Mouse (Mus musculus): ENCODE measurements around the gene Atg13. TPM values are rescaled to one million over a fixed set of nuclear protein-coding genes. Genes with fewer than 3 reads are reported as not detected.
"Not testable (repeated sequence)": the region's sequence is repeated elsewhere in the genome, so short reads cannot be mapped to it uniquely, and the experiment has no call there.

Gene Atg13
- 8.1 and 9.0 TPM in 2 replicates for total RNA-seq (2017)

- ATAC-seq (replicated peaks; ENCODE audit: low read depth, poor library complexity, severe bottlenecking) = peak; percentile 97
These were observed at the start of gene Atg13, which contains the start of gene Harbi1 for GRCm38 (mm10) chr2:91710272-91711234. Gene Atg13 (minus strand): TSS chr2:91710576. Gene Harbi1 (plus strand): TSS chr2:91710852.

- no peak for ATAC-seq (replicated peaks; ENCODE audit: low read depth, poor library complexity, severe bottlenecking)
These were observed 39.5 kb upstream of the Atg13 start for GRCm38 (mm10) chr2:91749811-91750261.

GRCm38 (mm10) chr2:91744686-91745085 lies 34.3 kb upstream of the Atg13 start:
- ATAC-seq (replicated peaks; ENCODE audit: low read depth, poor library complexity, severe bottlenecking) = no peak

GRCm38 (mm10) chr2:91739586-91739985 lies 29.2 kb upstream of the Atg13 start:
- ATAC-seq (replicated peaks; ENCODE audit: low read depth, poor library complexity, severe bottlenecking) = no peak

- no peak for ATAC-seq (replicated peaks; ENCODE audit: low read depth, poor library complexity, severe bottlenecking)
These were observed 24.8 kb upstream of the Atg13 start for GRCm38 (mm10) chr2:91735221-91735620.

- peak; percentile 96 for ATAC-seq (replicated peaks; ENCODE audit: low read depth, poor library complexity, severe bottlenecking)
These were observed 19.8 kb upstream of the Atg13 start, which contains the start of gene Ambra1 for GRCm38 (mm10) chr2:91729971-91730821. Gene Ambra1 (plus strand): TSS chr2:91730134.

GRCm38 (mm10) chr2:91729571-91729970 lies 19.2 kb upstream of the Atg13 start:
- ATAC-seq (replicated peaks; ENCODE audit: low read depth, poor library complexity, severe bottlenecking) = no peak

- no peak for ATAC-seq (replicated peaks; ENCODE audit: low read depth, poor library complexity, severe bottlenecking)
These were observed 16.6 kb upstream of the Atg13 start for GRCm38 (mm10) chr2:91727011-91727410.

GRCm38 (mm10) chr2:91725476-91725875 lies 15.1 kb upstream of the Atg13 start:
- not testable (repeated sequence) for ATAC-seq (replicated peaks; ENCODE audit: low read depth, poor library complexity, severe bottlenecking)

GRCm38 (mm10) chr2:91724716-91725115 lies 14.3 kb upstream of the Atg13 start:
- no peak for ATAC-seq (replicated peaks; ENCODE audit: low read depth, poor library complexity, severe bottlenecking)

GRCm38 (mm10) chr2:91723951-91724350 lies 13.6 kb upstream of the Atg13 start:
- ATAC-seq (replicated peaks; ENCODE audit: low read depth, poor library complexity, severe bottlenecking) = no peak

GRCm38 (mm10) chr2:91723382-91723781 lies 13.0 kb upstream of the Atg13 start:
- no peak for ATAC-seq (replicated peaks; ENCODE audit: low read depth, poor library complexity, severe bottlenecking)

GRCm38 (mm10) chr2:91718276-91718675 lies 7.9 kb upstream of the Atg13 start:
- no peak for ATAC-seq (replicated peaks; ENCODE audit: low read depth, poor library complexity, severe bottlenecking)

GRCm38 (mm10) chr2:91714921-91715320 lies 4.5 kb upstream of the Atg13 start:
- ATAC-seq (replicated peaks; ENCODE audit: low read depth, poor library complexity, severe bottlenecking) = no peak

- no peak for ATAC-seq (replicated peaks; ENCODE audit: low read depth, poor library complexity, severe bottlenecking)
These were observed 1.0 kb upstream of the Atg13 start for GRCm38 (mm10) chr2:91711256-91711925.

GRCm38 (mm10) chr2:91708361-91708760 lies 2.0 kb downstream of the Atg13 start:
- no peak for ATAC-seq (replicated peaks; ENCODE audit: low read depth, poor library complexity, severe bottlenecking)

GRCm38 (mm10) chr2:91706456-91706855 lies 3.9 kb downstream of the Atg13 start:
- no peak for ATAC-seq (replicated peaks; ENCODE audit: low read depth, poor library complexity, severe bottlenecking)

- no peak for ATAC-seq (replicated peaks; ENCODE audit: low read depth, poor library complexity, severe bottlenecking)
These were observed 4.6 kb downstream of the Atg13 start for GRCm38 (mm10) chr2:91705736-91706135.

- ATAC-seq (replicated peaks; ENCODE audit: low read depth, poor library complexity, severe bottlenecking) = no peak
These were observed 9.0 kb downstream of the Atg13 start for GRCm38 (mm10) chr2:91701366-91701765.

- ATAC-seq (replicated peaks; ENCODE audit: low read depth, poor library complexity, severe bottlenecking) = no peak
These were observed 11.2 kb downstream of the Atg13 start for GRCm38 (mm10) chr2:91699225-91699624.
